ENCODE assay signal across 9 mouse cellular contexts in the genomic region with DNA sequence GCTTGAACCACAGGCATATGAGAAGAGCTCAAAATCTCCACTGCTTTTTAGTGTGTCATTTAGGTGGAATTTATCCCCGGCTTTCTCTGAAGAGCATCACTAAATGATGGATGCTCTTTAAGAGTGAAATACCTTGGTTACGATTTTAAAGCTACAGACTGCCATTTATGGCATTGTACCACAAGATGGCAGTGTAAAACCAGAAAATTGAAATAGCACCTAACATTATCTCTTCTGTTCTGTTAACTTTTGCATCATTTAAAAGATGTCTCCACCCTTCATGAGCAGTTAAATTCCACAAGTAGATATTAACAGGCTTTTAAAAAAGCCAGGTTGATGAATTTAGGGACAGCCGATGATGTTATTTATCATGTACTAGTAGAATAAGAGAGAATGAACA.
DNase-seq lines count a peak whose midpoint lies in the region; TF ChIP-seq lines count a peak whose summit lies in the region.
"Had no signal": no experiment of that assay in that cellular context is flagged by ENCODE, and none has a peak within 500 bp of the region (broad histone marks: within the 10 kb centered on the region; RNA-seq: fewer than 3 reads in every experiment).

No protein-coding gene starts in this region.

- no peak for TF ChIP-seq EP300 in CH12.LX (IDR thresholded peaks at IDR 0.05; ENCODE audit: low read length)

- H3K27ac ChIP-seq in layer of hippocampus, adult 2 months, result no peak overlapping the region
- no peak overlapping the region for H3K27ac ChIP-seq in CH12.LX (ENCODE audit: insufficient read depth, low read depth)
- H3K27ac ChIP-seq: heart, embryonic 13.5 days had no signal

- H3K27me3 ChIP-seq in CH12.LX (replicated peaks), result no peaks in the 10 kb centered on the region
- H3K27me3 ChIP-seq: heart, embryonic 13.5 days had no signal

- TF ChIP-seq CTCF in layer of hippocampus, adult 2 months (conservative IDR thresholded peaks at IDR 0.05), result peak; percentile 87
- TF ChIP-seq CTCF in CH12.LX (conservative IDR thresholded peaks at IDR 0.05 in 1 of 2, IDR thresholded peaks at IDR 0.05 in 1 of 2; ENCODE audit: low read depth in 2 of 2, low read length in 2 of 2), result peak in 1 of 2 experiments; percentile 79; a peak in 3 of 4 replicates

- in situ Hi-C loops in CH12.LX (cut with MboI; ENCODE audit: low pct_ligation_motif_present, low pct_unique_long_range_greater_than_20kb, low sequenced_read_pairs), result loop anchor here (10.0 kb wide), 1 partner anchor 550 kb away; a partner anchor contains a TSS

- dilution Hi-C loops in CH12.LX (cut with MboI; ENCODE audit: extremely low pct_ligation_motif_present, extremely low pct_unique_long_range_greater_than_20kb, low sequenced_read_pairs), result no loop called here

- H3K79me2 ChIP-seq in CH12.LX (replicated peaks; ENCODE audit: control insufficient read depth, extremely low read depth, insufficient read depth, poor library complexity, severe bottlenecking), result no peaks in the 10 kb centered on the region

- H3K36me3 ChIP-seq in CH12.LX (replicated peaks in 1 of 2; ENCODE audit: control insufficient read depth in 1 of 2, insufficient read depth in 1 of 2, low read length in 1 of 2), result peaks cover 41 to 95% of the 10 kb centered on the region in 2 experiments

- DNase-seq in cerebellum, postnatal 10 days, result peak; percentile 18 to 40
- no peak for DNase-seq in cerebellum, postnatal 4 days (ENCODE audit: low spot score in 2 of 2)
- DNase-seq in layer of hippocampus, adult 2 months (ENCODE audit: low spot score in 2 of 2), result peak; percentile 18 to 21
- no peak for DNase-seq in layer of hippocampus, adult 9-11 months
- DNase-seq in CH12.LX (ENCODE audit: extremely low read depth), result peak; percentile 37
- DNase-seq in embryo, embryonic 11.5 days (ENCODE audit: low read depth, low spot score), result peak; percentile 24
- DNase-seq in adrenal gland, adult 2 months, result no peak
- no peak for DNase-seq in urinary bladder, postnatal 4 days (ENCODE audit: low spot score in 2 of 2)

- TF ChIP-seq POLR2A in CH12.LX (IDR thresholded peaks at IDR 0.05; ENCODE audit: low read depth, low read length), result no peak

- H3K9ac ChIP-seq in CH12.LX (ENCODE audit: insufficient read depth, low read depth), result no peak overlapping the region
- H3K9ac ChIP-seq: heart, embryonic 13.5 days had no signal

- no peaks in the 10 kb centered on the region for H3K9me3 ChIP-seq in CH12.LX (replicated peaks; ENCODE audit: low read length)
- H3K9me3 ChIP-seq: heart, embryonic 13.5 days had no signal

- TF ChIP-seq RAD21 in CH12.LX (IDR thresholded peaks at IDR 0.05; ENCODE audit: low read depth, low read length), result peak; percentile 77

- no peaks in the 10 kb centered on the region for H3K4me1 ChIP-seq in CH12.LX (ENCODE audit: control insufficient read depth in 1 of 2, insufficient read depth in 2 of 2)
- H3K4me1 ChIP-seq: heart, embryonic 13.5 days had no signal

- H3K4me2 ChIP-seq in CH12.LX (ENCODE audit: insufficient read depth, low read depth, poor library complexity, severe bottlenecking), result no peak overlapping the region
- H3K4me2 ChIP-seq: heart, embryonic 13.5 days had no signal

- H3K4me3 ChIP-seq in layer of hippocampus, adult 2 months, result no peak overlapping the region
- H3K4me3 ChIP-seq in CH12.LX (replicated peaks in 1 of 3; ENCODE audit: low read depth in 2 of 3, low read length in 2 of 3, poor library complexity in 1 of 3), result no peak overlapping the region
- H3K4me3 ChIP-seq: heart, embryonic 13.5 days had no signal

TF ChIP-seq in CH12.LX, 34 proteins besides CTCF, POLR2A, EP300 and RAD21:
- TF ChIP-seq SIN3A (IDR thresholded peaks at IDR 0.05; ENCODE audit: low read length) (no peak), ZC3H11A (IDR thresholded peaks at IDR 0.05; ENCODE audit: low read depth, low read length) (no peak; the same call in 1 of the 2 replicates), SMC3 (IDR thresholded peaks at IDR 0.05; ENCODE audit: low read depth, low read length) (peak; percentile 56), KAT2A (IDR thresholded peaks at IDR 0.05; ENCODE audit: insufficient replicate concordance, low read length) (no peak)

Comparison
In these comparisons a context has a peak if more than half of its experiments do, and no peak if none do; other contexts are left out.
1. DNase-seq: peak in cerebellum, postnatal 10 days (2 of 2), layer of hippocampus, adult 2 months (2 of 2), CH12.LX (single experiment) and embryo, embryonic 11.5 days (single experiment); none in cerebellum, postnatal 4 days (0 of 2), layer of hippocampus, adult 9-11 months (single experiment), adrenal gland, adult 2 months (single experiment) and urinary bladder, postnatal 4 days (0 of 2).